Mouse (Mus musculus) urinary bladder, postnatal 14 days (tissue): ENCODE measurements around the gene P2rx1.

Source experiments
- DNase-seq: peaks from one replicate; pipeline ENCODE4 v3.0.0; 2021; ENCODE audit warnings: low spot score

Gene P2rx1

GRCm38 (mm10) chr11:72998771-72999170, at the start of gene P2rx1:
Gene P2rx1, plus strand, starts transcription at chr11:72999103.
- no peak for DNase-seq

- peak; percentile 46 for DNase-seq
These were observed 47.5 kb upstream of the P2rx1 start for GRCm38 (mm10) chr11:72951137-72952000.

- no peak for DNase-seq
These were observed 46.7 kb upstream of the P2rx1 start for GRCm38 (mm10) chr11:72952226-72952625.

- no peak for DNase-seq
These were observed 46.2 kb upstream of the P2rx1 start for GRCm38 (mm10) chr11:72952697-72953096.

GRCm38 (mm10) chr11:72953116-72953439, 45.8 kb upstream of the P2rx1 start:
- no peak for DNase-seq

GRCm38 (mm10) chr11:72953440-72954151, 45.3 kb upstream of the P2rx1 start:
- peak; percentile 41 for DNase-seq

GRCm38 (mm10) chr11:72954216-72954615, 44.7 kb upstream of the P2rx1 start:
- DNase-seq: no peak

- DNase-seq: no peak
These were observed 43.4 kb upstream of the P2rx1 start for GRCm38 (mm10) chr11:72955339-72955974.

- no peak for DNase-seq
These were observed 41.6 kb upstream of the P2rx1 start for GRCm38 (mm10) chr11:72957318-72957717.

GRCm38 (mm10) chr11:72959924-72960679, 38.8 kb upstream of the P2rx1 start:
- DNase-seq: no peak

- DNase-seq: no peak
These were observed 38.2 kb upstream of the P2rx1 start for GRCm38 (mm10) chr11:72960723-72961071.

- no peak for DNase-seq
These were observed 37.6 kb upstream of the P2rx1 start, which contains the start of gene Atp2a3 for GRCm38 (mm10) chr11:72961072-72961980. Gene Atp2a3, plus strand, starts transcription at chr11:72961169.

- no peak for DNase-seq
These were observed 36.5 kb upstream of the P2rx1 start for GRCm38 (mm10) chr11:72962378-72962777.

- no peak for DNase-seq
These were observed 35.7 kb upstream of the P2rx1 start for GRCm38 (mm10) chr11:72963058-72963788.

GRCm38 (mm10) chr11:72963789-72964294, 35.1 kb upstream of the P2rx1 start:
- no peak for DNase-seq

GRCm38 (mm10) chr11:72974995-72975503, 23.9 kb upstream of the P2rx1 start:
- no peak for DNase-seq

- DNase-seq: no peak
These were observed 16.4 kb upstream of the P2rx1 start for GRCm38 (mm10) chr11:72982516-72982915.

GRCm38 (mm10) chr11:72983283-72983682, 15.6 kb upstream of the P2rx1 start:
- DNase-seq: no peak

- no peak for DNase-seq
These were observed 12.2 kb upstream of the P2rx1 start for GRCm38 (mm10) chr11:72986745-72987144.

- no peak for DNase-seq
These were observed 11.7 kb upstream of the P2rx1 start for GRCm38 (mm10) chr11:72987234-72987633.
